Mouse (Mus musculus): ENCODE results near the gene Hist4h4. TPM values are rescaled to one million over a fixed set of nuclear protein-coding genes. Genes with fewer than 3 reads are reported as not detected.

Hist4h4 gene
- polyA plus RNA-seq, 1 experiment from 2014 or later = 1.3 TPM

GRCm38 (mm10) chr6:136827116-136827515 lies 22.9 kb upstream of the Hist4h4 start:
- H3K9me3 ChIP-seq (ENCODE audit: control insufficient read depth, low read length) = no peaks in the 10 kb centered on the region
- peaks cover 34% of the 10 kb centered on the region for H3K36me3 ChIP-seq (ENCODE audit: control insufficient read depth, insufficient read depth, low read length)
- H3K9ac ChIP-seq (ENCODE audit: low read length) = peak overlapping the region; percentile 98
- no peak for ATAC-seq (replicated peaks; ENCODE audit: low FRiP score, low TSS enrichment, low read depth)
- H3K4me1 ChIP-seq (replicated peaks; ENCODE audit: control insufficient read depth, insufficient read depth, low read length) = peaks cover 7% of the 10 kb centered on the region; the same call in 1 of the 2 replicates
- H3K27me3 ChIP-seq (replicated peaks; ENCODE audit: control insufficient read depth, insufficient read depth, low read length) = no peaks in the 10 kb centered on the region
- peak overlapping the region; percentile 82 for H3K4me2 ChIP-seq (ENCODE audit: low read length)
- DNase-seq (ENCODE audit: low spot score) = no peak
- WGBS = 21% methylated on average over 7 of the region's 7 CpGs
- H3K27ac ChIP-seq (ENCODE audit: low read depth) = peak overlapping the region; percentile 81; the same call in 1 of the 2 replicates
- peak overlapping the region; percentile 96 for H3K4me3 ChIP-seq (ENCODE audit: low read depth, low read length)

GRCm38 (mm10) chr6:136824987-136825386 lies 20.8 kb upstream of the Hist4h4 start:
- no peaks in the 10 kb centered on the region for H3K9me3 ChIP-seq (ENCODE audit: control insufficient read depth, low read length)
- WGBS = 91% methylated on average over 8 of the region's 8 CpGs
- H3K4me1 ChIP-seq (replicated peaks; ENCODE audit: control insufficient read depth, insufficient read depth, low read length) = peaks cover 7% of the 10 kb centered on the region; the same call in 1 of the 2 replicates
- no peak overlapping the region for H3K9ac ChIP-seq (ENCODE audit: low read length)
- H3K36me3 ChIP-seq (ENCODE audit: control insufficient read depth, insufficient read depth, low read length) = peaks cover 55% of the 10 kb centered on the region
- ATAC-seq (replicated peaks; ENCODE audit: low FRiP score, low TSS enrichment, low read depth) = no peak
- H3K27ac ChIP-seq (ENCODE audit: low read depth) = no peak overlapping the region
- H3K4me2 ChIP-seq (ENCODE audit: low read length) = no peak overlapping the region
- no peak for DNase-seq (ENCODE audit: low spot score)
- no peaks in the 10 kb centered on the region for H3K27me3 ChIP-seq (replicated peaks; ENCODE audit: control insufficient read depth, insufficient read depth, low read length)
- H3K4me3 ChIP-seq (ENCODE audit: low read depth, low read length) = no peak overlapping the region

- H3K4me2 ChIP-seq (ENCODE audit: low read length) = no peak overlapping the region
- ATAC-seq (replicated peaks; ENCODE audit: low FRiP score, low TSS enrichment, low read depth) = no peak
- H3K4me1 ChIP-seq (replicated peaks; ENCODE audit: control insufficient read depth, insufficient read depth, low read length) = no peaks in the 10 kb centered on the region
- no peak overlapping the region for H3K9ac ChIP-seq (ENCODE audit: low read length)
- WGBS = 94% methylated on average over 18 of the region's 18 CpGs
- no peak overlapping the region for H3K27ac ChIP-seq (ENCODE audit: low read depth)
- no peaks in the 10 kb centered on the region for H3K27me3 ChIP-seq (replicated peaks; ENCODE audit: control insufficient read depth, insufficient read depth, low read length)
- H3K9me3 ChIP-seq (ENCODE audit: control insufficient read depth, low read length) = no peaks in the 10 kb centered on the region
- no peak overlapping the region for H3K4me3 ChIP-seq (ENCODE audit: low read depth, low read length)
- H3K36me3 ChIP-seq (ENCODE audit: control insufficient read depth, insufficient read depth, low read length) = peaks cover 94% of the 10 kb centered on the region
- no peak for DNase-seq (ENCODE audit: low spot score)
These were observed 16.9 kb upstream of the Hist4h4 start for GRCm38 (mm10) chr6:136821086-136821485.

GRCm38 (mm10) chr6:136820381-136820780 lies 16.2 kb upstream of the Hist4h4 start:
- no peak overlapping the region for H3K4me3 ChIP-seq (ENCODE audit: low read depth, low read length)

GRCm38 (mm10) chr6:136817549-136817948 lies 13.3 kb upstream of the Hist4h4 start:
- Histone ChIP-seq H3K9me3 (ENCODE audit: control insufficient read depth, low read length) (no peaks in the 10 kb centered on the region), H3K4me2 (ENCODE audit: low read length) (no peak overlapping the region), H3K27me3 (replicated peaks; ENCODE audit: control insufficient read depth, insufficient read depth, low read length) (no peaks in the 10 kb centered on the region), H3K9ac (ENCODE audit: low read length) (no peak overlapping the region), H3K4me1 (replicated peaks; ENCODE audit: control insufficient read depth, insufficient read depth, low read length) (no peaks in the 10 kb centered on the region), H3K4me3 (ENCODE audit: low read depth, low read length) (no peak overlapping the region), H3K27ac (ENCODE audit: low read depth) (no peak overlapping the region), H3K36me3 (ENCODE audit: control insufficient read depth, insufficient read depth, low read length) (peaks cover 99% of the 10 kb centered on the region)
- DNase-seq (ENCODE audit: low spot score) (no peak), ATAC-seq (replicated peaks; ENCODE audit: low FRiP score, low TSS enrichment, low read depth) (no peak)
- 95% methylated on average over 3 of the region's 3 CpGs for WGBS

More at GRCm38 (mm10) chr6:136820381-136820780, 16.2 kb upstream of the Hist4h4 start:
- WGBS = 98% methylated on average over 21 of the region's 21 CpGs
- Histone ChIP-seq H3K9ac (ENCODE audit: low read length) (no peak overlapping the region), H3K4me2 (ENCODE audit: low read length) (no peak overlapping the region), H3K4me1 (replicated peaks; ENCODE audit: control insufficient read depth, insufficient read depth, low read length) (no peaks in the 10 kb centered on the region), H3K27me3 (replicated peaks; ENCODE audit: control insufficient read depth, insufficient read depth, low read length) (no peaks in the 10 kb centered on the region), H3K27ac (ENCODE audit: low read depth) (no peak overlapping the region), H3K9me3 (ENCODE audit: control insufficient read depth, low read length) (no peaks in the 10 kb centered on the region), H3K36me3 (ENCODE audit: control insufficient read depth, insufficient read depth, low read length) (peaks cover 96% of the 10 kb centered on the region)
- ATAC-seq (replicated peaks; ENCODE audit: low FRiP score, low TSS enrichment, low read depth) (no peak), DNase-seq (ENCODE audit: low spot score) (no peak)

GRCm38 (mm10) chr6:136816826-136817225 lies 12.6 kb upstream of the Hist4h4 start:
- H3K4me3 ChIP-seq (ENCODE audit: low read depth, low read length) = no peak overlapping the region
- 95% methylated on average over 21 of the region's 21 CpGs for WGBS
- peaks cover 99% of the 10 kb centered on the region for H3K36me3 ChIP-seq (ENCODE audit: control insufficient read depth, insufficient read depth, low read length)
- no peak overlapping the region for H3K27ac ChIP-seq (ENCODE audit: low read depth)
- H3K4me2 ChIP-seq (ENCODE audit: low read length) = no peak overlapping the region
- no peaks in the 10 kb centered on the region for H3K9me3 ChIP-seq (ENCODE audit: control insufficient read depth, low read length)
- H3K9ac ChIP-seq (ENCODE audit: low read length) = no peak overlapping the region
- no peaks in the 10 kb centered on the region for H3K27me3 ChIP-seq (replicated peaks; ENCODE audit: control insufficient read depth, insufficient read depth, low read length)
- ATAC-seq (replicated peaks; ENCODE audit: low FRiP score, low TSS enrichment, low read depth) (no peak), DNase-seq (ENCODE audit: low spot score) (no peak)
- H3K4me1 ChIP-seq (replicated peaks; ENCODE audit: control insufficient read depth, insufficient read depth, low read length) = no peaks in the 10 kb centered on the region

GRCm38 (mm10) chr6:136815381-136815780 lies 11.2 kb upstream of the Hist4h4 start:
- ATAC-seq (replicated peaks; ENCODE audit: low FRiP score, low TSS enrichment, low read depth) = no peak
- Histone ChIP-seq H3K36me3 (ENCODE audit: control insufficient read depth, insufficient read depth, low read length) (peaks cover 87% of the 10 kb centered on the region), H3K27me3 (replicated peaks; ENCODE audit: control insufficient read depth, insufficient read depth, low read length) (no peaks in the 10 kb centered on the region), H3K4me1 (replicated peaks; ENCODE audit: control insufficient read depth, insufficient read depth, low read length) (peaks cover 3% of the 10 kb centered on the region; the same call in 1 of the 2 replicates), H3K4me3 (ENCODE audit: low read depth, low read length) (no peak overlapping the region), H3K27ac (ENCODE audit: low read depth) (no peak overlapping the region), H3K9me3 (ENCODE audit: control insufficient read depth, low read length) (no peaks in the 10 kb centered on the region), H3K4me2 (ENCODE audit: low read length) (no peak overlapping the region), H3K9ac (ENCODE audit: low read length) (no peak overlapping the region)
- 95% methylated on average over 7 of the region's 7 CpGs for WGBS
- DNase-seq (ENCODE audit: low spot score) = no peak

- H3K36me3 ChIP-seq (ENCODE audit: control insufficient read depth, insufficient read depth, low read length) = peaks cover 64% of the 10 kb centered on the region
- no peak overlapping the region for H3K4me3 ChIP-seq (ENCODE audit: low read depth, low read length)
- H3K4me1 ChIP-seq (replicated peaks; ENCODE audit: control insufficient read depth, insufficient read depth, low read length) = peaks cover 14% of the 10 kb centered on the region; the same call in 1 of the 2 replicates
- DNase-seq (ENCODE audit: low spot score) (peak; percentile 53), ATAC-seq (replicated peaks; ENCODE audit: low FRiP score, low TSS enrichment, low read depth) (no peak)
- H3K9ac ChIP-seq (ENCODE audit: low read length) = no peak overlapping the region
- no peak overlapping the region for H3K27ac ChIP-seq (ENCODE audit: low read depth)
- no peaks in the 10 kb centered on the region for H3K27me3 ChIP-seq (replicated peaks; ENCODE audit: control insufficient read depth, insufficient read depth, low read length)
- 45% methylated on average over 4 of the region's 4 CpGs for WGBS
- H3K9me3 ChIP-seq (ENCODE audit: control insufficient read depth, low read length) = no peaks in the 10 kb centered on the region
- H3K4me2 ChIP-seq (ENCODE audit: low read length) = no peak overlapping the region
These were observed 8.9 kb upstream of the Hist4h4 start for GRCm38 (mm10) chr6:136813117-136813516.

- Histone ChIP-seq H3K4me2 (ENCODE audit: low read length) (no peak overlapping the region), H3K9ac (ENCODE audit: low read length) (no peak overlapping the region), H3K9me3 (ENCODE audit: control insufficient read depth, low read length) (no peaks in the 10 kb centered on the region), H3K27ac (ENCODE audit: low read depth) (no peak overlapping the region), H3K27me3 (replicated peaks; ENCODE audit: control insufficient read depth, insufficient read depth, low read length) (no peaks in the 10 kb centered on the region), H3K36me3 (ENCODE audit: control insufficient read depth, insufficient read depth, low read length) (peaks cover 45% of the 10 kb centered on the region), H3K4me3 (ENCODE audit: low read depth, low read length) (no peak overlapping the region), H3K4me1 (replicated peaks; ENCODE audit: control insufficient read depth, insufficient read depth, low read length) (peaks cover 17% of the 10 kb centered on the region)
- DNase-seq (ENCODE audit: low spot score) = peak; percentile 53
- 85% methylated on average over 10 of the region's 10 CpGs for WGBS
- ATAC-seq (replicated peaks; ENCODE audit: low FRiP score, low TSS enrichment, low read depth) = no peak
These were observed 7.0 kb upstream of the Hist4h4 start for GRCm38 (mm10) chr6:136811196-136811595.
